Mouse (Mus musculus): ENCODE results near the gene Clybl.

Clybl gene

GRCm38 (mm10) chr14:122385238-122385534 is 203.7 kb downstream of the Clybl start:
- no peak for DNase-seq (ENCODE audit: low spot score in 2 of 2)

GRCm38 (mm10) chr14:122385758-122386157 is 204.3 kb downstream of the Clybl start:
- no peak for DNase-seq (ENCODE audit: low spot score in 2 of 2)

GRCm38 (mm10) chr14:122386281-122387130 is 205.0 kb downstream of the Clybl start:
- no peak for DNase-seq (ENCODE audit: low spot score in 2 of 2)

- no peak for DNase-seq (ENCODE audit: low spot score in 2 of 2)
Measured at GRCm38 (mm10) chr14:122387781-122388180, 206.3 kb downstream of the Clybl start.

- DNase-seq (ENCODE audit: low spot score in 2 of 2), result no peak
Measured at GRCm38 (mm10) chr14:122388431-122389031, 207.0 kb downstream of the Clybl start.

GRCm38 (mm10) chr14:122389684-122390370 is 208.3 kb downstream of the Clybl start:
- no peak for DNase-seq (ENCODE audit: low spot score in 2 of 2)

GRCm38 (mm10) chr14:122390935-122391334 is 209.4 kb downstream of the Clybl start:
- no peak for DNase-seq (ENCODE audit: low spot score in 2 of 2)

GRCm38 (mm10) chr14:122393119-122393518 is 211.6 kb downstream of the Clybl start:
- DNase-seq (ENCODE audit: low spot score in 2 of 2), result no peak

GRCm38 (mm10) chr14:122398676-122399075 is 217.2 kb downstream of the Clybl start:
- DNase-seq (ENCODE audit: low spot score in 2 of 2), result no peak

- DNase-seq (ENCODE audit: low spot score in 2 of 2), result no peak
Measured at GRCm38 (mm10) chr14:122399906-122400305, 218.4 kb downstream of the Clybl start.

GRCm38 (mm10) chr14:122401886-122402285 is 220.4 kb downstream of the Clybl start:
- DNase-seq (ENCODE audit: low spot score in 2 of 2), result no peak

GRCm38 (mm10) chr14:122402716-122403258 is 221.3 kb downstream of the Clybl start:
- no peak for DNase-seq (ENCODE audit: low spot score in 2 of 2)

GRCm38 (mm10) chr14:122403422-122403940 is 222.0 kb downstream of the Clybl start:
- no peak for DNase-seq (ENCODE audit: low spot score in 2 of 2)

GRCm38 (mm10) chr14:122404596-122405154 is 223.2 kb downstream of the Clybl start:
- no peak for DNase-seq (ENCODE audit: low spot score in 2 of 2)

GRCm38 (mm10) chr14:122405236-122405635 is 223.7 kb downstream of the Clybl start:
- DNase-seq (ENCODE audit: low spot score in 2 of 2), result no peak

GRCm38 (mm10) chr14:122405897-122406540 is 224.5 kb downstream of the Clybl start:
- DNase-seq (ENCODE audit: low spot score in 2 of 2), result no peak

GRCm38 (mm10) chr14:122406541-122407219 is 225.2 kb downstream of the Clybl start:
- peak; percentile 47 to 49 for DNase-seq (ENCODE audit: low spot score in 2 of 2)

GRCm38 (mm10) chr14:122412841-122413541 is 231.5 kb downstream of the Clybl start:
- no peak for DNase-seq (ENCODE audit: low spot score in 2 of 2)

GRCm38 (mm10) chr14:122413542-122413928 is 232.0 kb downstream of the Clybl start:
- no peak for DNase-seq (ENCODE audit: low spot score in 2 of 2)

- no peak for DNase-seq (ENCODE audit: low spot score in 2 of 2)
Measured at GRCm38 (mm10) chr14:122414786-122415185, 233.3 kb downstream of the Clybl start.

Measured in right cerebral cortex, postnatal 10 days (tissue).